Mouse (Mus musculus): ENCODE data around the gene Preb. TPM values are rescaled to one million over a fixed set of nuclear protein-coding genes. Genes with fewer than 3 reads are reported as not detected.

The Preb gene
- polyA plus RNA-seq, 1 experiment: 335 TPM

- H3K4me3 ChIP-seq (ENCODE audit: low read depth, low read length): peak overlapping the region; percentile 62
- H3K4me1 ChIP-seq (ENCODE audit: control insufficient read depth, insufficient read depth, insufficient read length, low read length): peaks cover 42% of the 10 kb centered on the region
- peak overlapping the region; percentile 31; the same call in 1 of the 2 replicates for H3K27ac ChIP-seq (ENCODE audit: insufficient read depth, low read depth, low read length)
- H3K27me3 ChIP-seq (ENCODE audit: control insufficient read depth, insufficient read depth, low read length): no peaks in the 10 kb centered on the region
- peaks cover 4% of the 10 kb centered on the region for H3K36me3 ChIP-seq (ENCODE audit: control insufficient read depth, insufficient read depth, low read length)
- WGBS: 76% methylated on average over 6 of the region's 6 CpGs
- TF ChIP-seq CTCF (IDR thresholded peaks at IDR 0.05; ENCODE audit: extremely low read depth, insufficient read length, insufficient replicate concordance, low read depth, low read length) (no peak), POLR2A (IDR thresholded peaks at IDR 0.05; ENCODE audit: low read depth, low read length) (no peak)
Measured at GRCm38 (mm10) chr5:30923119-30923518, 37.0 kb downstream of the Preb start.

DNA sequence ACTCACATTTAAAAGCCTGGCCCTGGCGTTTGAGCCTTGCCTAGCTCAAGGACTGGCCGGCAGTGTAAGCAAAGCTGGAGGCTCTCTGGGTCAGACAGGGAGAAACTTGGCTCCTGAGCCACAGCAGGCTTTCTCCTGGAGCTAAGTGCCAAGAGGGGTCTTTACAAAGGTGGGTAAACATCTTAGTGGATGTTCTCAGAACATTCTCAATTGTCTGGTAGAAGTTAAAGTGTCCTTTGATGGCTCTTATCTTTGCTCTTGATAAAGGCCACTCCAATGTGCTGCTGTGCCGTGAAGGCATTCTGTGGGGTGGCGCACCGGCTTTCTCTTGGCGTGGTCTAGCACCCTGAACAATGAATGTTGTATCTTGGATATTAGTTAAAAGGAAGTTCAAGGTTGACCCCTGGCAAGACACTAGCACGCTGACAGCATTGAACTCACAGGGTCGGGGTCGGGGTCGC, 37.5 kb downstream of the Preb start:
- peak overlapping the region; percentile 63 for H3K27ac ChIP-seq (ENCODE audit: insufficient read depth, low read depth, low read length)
- no peaks in the 10 kb centered on the region for H3K27me3 ChIP-seq (ENCODE audit: control insufficient read depth, insufficient read depth, low read length)
- H3K4me1 ChIP-seq (ENCODE audit: control insufficient read depth, insufficient read depth, insufficient read length, low read length): peaks cover 38% of the 10 kb centered on the region
- WGBS: 30% methylated on average over 10 of the region's 10 CpGs
- peak overlapping the region; percentile 62 for H3K4me3 ChIP-seq (ENCODE audit: low read depth, low read length)
- TF ChIP-seq POLR2A (IDR thresholded peaks at IDR 0.05; ENCODE audit: low read depth, low read length) (no peak), CTCF (IDR thresholded peaks at IDR 0.05; ENCODE audit: extremely low read depth, insufficient read length, insufficient replicate concordance, low read depth, low read length) (no peak)
- peaks cover 3% of the 10 kb centered on the region for H3K36me3 ChIP-seq (ENCODE audit: control insufficient read depth, insufficient read depth, low read length)

GRCm38 (mm10) chr5:30921256-30922033, 38.7 kb downstream of the Preb start, which contains the start of gene Khk:
TSS of gene Khk (plus strand) at chr5:30921431.
- H3K27ac ChIP-seq (ENCODE audit: insufficient read depth, low read depth, low read length): peak within 1 kb of the TSS; percentile 95
- H3K27me3 ChIP-seq (ENCODE audit: control insufficient read depth, insufficient read depth, low read length): no peaks in the 10 kb centered on the region
- peak; percentile 86 for TF ChIP-seq CTCF (IDR thresholded peaks at IDR 0.05; ENCODE audit: extremely low read depth, insufficient read length, insufficient replicate concordance, low read depth, low read length)
- peak; percentile 93 for TF ChIP-seq POLR2A (IDR thresholded peaks at IDR 0.05; ENCODE audit: low read depth, low read length)
- H3K4me1 ChIP-seq (ENCODE audit: control insufficient read depth, insufficient read depth, insufficient read length, low read length): peaks cover 28% of the 10 kb centered on the region
- H3K4me3 ChIP-seq (ENCODE audit: low read depth, low read length): peak within 1 kb of the TSS; percentile 62
- peaks cover 1% of the 10 kb centered on the region for H3K36me3 ChIP-seq (ENCODE audit: control insufficient read depth, insufficient read depth, low read length)
- WGBS: under 1% methylated on average over 40 of the region's 40 CpGs

DNA sequence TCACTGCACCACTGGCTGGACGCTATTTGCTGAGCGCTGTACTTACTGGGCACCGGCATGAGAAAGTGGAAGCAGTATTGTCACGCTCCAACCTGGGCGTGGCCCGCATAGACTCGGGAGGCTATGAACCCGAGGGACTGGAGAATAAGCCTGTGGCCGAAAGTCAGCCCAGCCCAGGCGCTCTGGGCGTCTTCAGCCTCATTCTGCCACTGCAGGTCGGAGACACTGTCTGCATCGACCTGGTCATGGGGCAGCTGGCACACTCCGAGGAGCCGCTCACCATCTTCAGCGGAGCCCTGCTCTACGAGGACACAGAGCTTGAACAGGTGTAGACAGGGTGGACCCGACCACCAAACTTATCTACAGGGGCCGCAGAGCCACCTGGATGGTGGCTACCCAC, 39.5 kb downstream of the Preb start:
- H3K4me3 ChIP-seq (ENCODE audit: low read depth, low read length): peak overlapping the region; percentile 59
- H3K27me3 ChIP-seq (ENCODE audit: control insufficient read depth, insufficient read depth, low read length): no peaks in the 10 kb centered on the region
- peaks cover 20% of the 10 kb centered on the region for H3K4me1 ChIP-seq (ENCODE audit: control insufficient read depth, insufficient read depth, insufficient read length, low read length)
- TF ChIP-seq POLR2A (IDR thresholded peaks at IDR 0.05; ENCODE audit: low read depth, low read length) (peak; percentile 68), CTCF (IDR thresholded peaks at IDR 0.05; ENCODE audit: extremely low read depth, insufficient read length, insufficient replicate concordance, low read depth, low read length) (no peak)
- H3K27ac ChIP-seq (ENCODE audit: insufficient read depth, low read depth, low read length): peak overlapping the region; percentile 95
- WGBS: 28% methylated on average over 19 of the region's 19 CpGs
- H3K36me3 ChIP-seq (ENCODE audit: control insufficient read depth, insufficient read depth, low read length): no peaks in the 10 kb centered on the region; the same call in 1 of the 2 replicates

DNA sequence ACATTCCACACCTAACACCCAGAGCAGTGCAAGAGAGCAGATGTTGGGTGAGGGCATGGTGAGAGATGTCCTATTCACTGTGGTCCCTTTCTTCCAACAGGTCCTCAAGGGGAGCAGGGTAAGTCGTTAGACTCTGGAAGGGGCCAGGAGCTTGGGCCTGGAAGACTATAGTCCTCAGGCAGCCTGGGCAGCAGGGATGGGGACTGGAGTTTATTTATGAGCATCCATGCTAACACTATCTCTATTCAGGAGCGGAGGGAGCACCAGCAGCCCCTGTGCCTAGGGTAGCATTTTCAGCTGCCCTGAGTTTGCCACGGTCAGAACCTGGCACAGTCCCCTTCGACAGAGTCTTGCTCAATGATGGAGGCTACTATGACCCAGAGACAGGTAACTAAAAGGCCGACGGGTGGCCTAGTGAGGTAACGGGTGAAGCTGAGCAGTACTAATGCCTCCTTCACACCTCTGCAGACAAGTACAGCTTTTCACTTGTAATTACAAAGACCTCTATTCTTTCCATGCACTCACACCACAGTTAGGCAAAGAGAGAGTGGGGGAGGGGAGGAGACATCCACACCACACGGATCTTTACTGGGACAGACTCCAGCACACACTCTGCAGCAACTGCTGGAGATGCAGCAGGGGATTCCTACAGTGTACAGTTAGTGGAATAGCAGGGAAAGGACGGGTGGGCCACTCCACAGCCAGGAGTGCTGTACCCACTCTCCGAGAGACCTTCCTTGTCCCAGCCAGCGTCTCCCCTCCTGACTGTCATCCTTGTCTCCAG, 40.1 kb downstream of the Preb start:
- peak overlapping the region; percentile 95 for H3K27ac ChIP-seq (ENCODE audit: insufficient read depth, low read depth, low read length)
- no peak for TF ChIP-seq CTCF (IDR thresholded peaks at IDR 0.05; ENCODE audit: extremely low read depth, insufficient read length, insufficient replicate concordance, low read depth, low read length)
- TF ChIP-seq POLR2A (IDR thresholded peaks at IDR 0.05; ENCODE audit: low read depth, low read length): no peak
- no peaks in the 10 kb centered on the region for H3K27me3 ChIP-seq (ENCODE audit: control insufficient read depth, insufficient read depth, low read length)
- WGBS: 67% methylated on average over 11 of the region's 11 CpGs
- H3K4me1 ChIP-seq (ENCODE audit: control insufficient read depth, insufficient read depth, insufficient read length, low read length): peaks cover 22% of the 10 kb centered on the region
- H3K4me3 ChIP-seq (ENCODE audit: low read depth, low read length): peak overlapping the region; percentile 59
- no peaks in the 10 kb centered on the region; the same call in 1 of the 2 replicates for H3K36me3 ChIP-seq (ENCODE audit: control insufficient read depth, insufficient read depth, low read length)

- no peaks in the 10 kb centered on the region for H3K27me3 ChIP-seq (ENCODE audit: control insufficient read depth, insufficient read depth, low read length)
- 93% methylated on average over 8 of the region's 8 CpGs for WGBS
- TF ChIP-seq POLR2A (IDR thresholded peaks at IDR 0.05; ENCODE audit: low read depth, low read length): no peak
- TF ChIP-seq CTCF (IDR thresholded peaks at IDR 0.05; ENCODE audit: extremely low read depth, insufficient read length, insufficient replicate concordance, low read depth, low read length): no peak
- peaks cover 10% of the 10 kb centered on the region for H3K4me1 ChIP-seq (ENCODE audit: control insufficient read depth, insufficient read depth, insufficient read length, low read length)
- H3K27ac ChIP-seq (ENCODE audit: insufficient read depth, low read depth, low read length): no peak overlapping the region
- no peak overlapping the region for H3K4me3 ChIP-seq (ENCODE audit: low read depth, low read length)
- H3K36me3 ChIP-seq (ENCODE audit: control insufficient read depth, insufficient read depth, low read length): no peaks in the 10 kb centered on the region; the same call in 1 of the 2 replicates
Measured at GRCm38 (mm10) chr5:30918691-30919090, 41.5 kb downstream of the Preb start.
